Mouse (Mus musculus) spleen, adult 2 months (tissue): ENCODE data around the gene Ush2a. TPM values are rescaled to one million over a fixed set of nuclear protein-coding genes. Genes with fewer than 3 reads are reported as not detected.

ENCODE experiments used
- DNase-seq, 2 experiments: peaks; one replicate each; pipeline versions ENCODE4 v3.0.0 to v3.0.0-alpha.2; 2012 to 2021; ENCODE audit warnings: low spot score in 2 of 2, low read depth in 1 of 2
- H3K27ac ChIP-seq: fragments of 200-500 bp; 2 replicates; pipeline ENCODE4 v1.5.1; 2012; ENCODE audit warnings: low read length, inconsistent platforms; ENCODE audit not compliant: insufficient read depth
- H3K27me3 ChIP-seq: fragments of 200-500 bp; 2 replicates; pipeline ENCODE4 v1.6.1; 2012; ENCODE audit warnings: mild to moderate bottlenecking, moderate library complexity, low read length, inconsistent platforms; ENCODE audit not compliant: control insufficient read depth, insufficient read depth
- H3K36me3 ChIP-seq: fragments of 200-500 bp; 2 replicates; pipeline ENCODE4 v1.6.1; 2012; ENCODE audit warnings: mild to moderate bottlenecking, low read length, inconsistent platforms; ENCODE audit not compliant: control insufficient read depth, insufficient read depth
- H3K4me1 ChIP-seq: fragments of 200-500 bp; 2 replicates; pipeline ENCODE4 v1.6.1; 2011; ENCODE audit warnings: inconsistent platforms; ENCODE audit not compliant: control insufficient read depth, insufficient read depth, insufficient read length
- H3K4me3 ChIP-seq: fragments of 200-500 bp; 2 replicates; pipeline ENCODE4 v1.5.1; 2011; ENCODE audit warnings: mild to moderate bottlenecking, inconsistent platforms; ENCODE audit not compliant: insufficient read depth, insufficient read length; ENCODE audit errors: extremely low read depth
- CTCF ChIP-seq: fragments of 200-500 bp; IDR thresholded peaks from 2 replicates; pipeline ENCODE4 v1.5.1; 2011; ENCODE audit warnings: mild to moderate bottlenecking, inconsistent platforms; ENCODE audit not compliant: insufficient read depth, insufficient read length, insufficient replicate concordance; ENCODE audit errors: extremely low read depth
- POLR2A ChIP-seq: fragments of 200-500 bp; IDR thresholded peaks from 2 replicates; pipeline ENCODE4 v1.6.1; 2011; ENCODE audit warnings: low read depth, low read length, inconsistent platforms
- WGBS: fragments of 180-500 bp; shearing (Covaris S2); methylation state at CpG from one replicate; pipeline ENCODE4 v1.1.7; 2018; 5-methylcytosine and 5-hydroxymethylcytosine counted together
- polyA plus RNA-seq: library from polyadenylated mRNA; depleted of rRNA; stranded (reverse); fragments of >200 nt; gene quantifications from 2 replicates; pipeline ENCODE4 v1.2.3, GENCODE M21; 2012

Ush2a gene
- polyA plus RNA-seq, 1 experiment = not detected

- TF ChIP-seq POLR2A = no peak
- TF ChIP-seq CTCF = no peak
- Histone ChIP-seq H3K27me3 (no peaks in the 10 kb centered on the region), H3K27ac (no peak overlapping the region), H3K4me3 (no peak overlapping the region), H3K4me1 (no peaks in the 10 kb centered on the region), H3K36me3 (no peaks in the 10 kb centered on the region)
- WGBS = 88% methylated on average over 7 of the region's 7 CpGs
- DNase-seq = no peak
Observed at GRCm38 (mm10) chr1:188773631-188774030, 511.8 kb downstream of the Ush2a start.

- Histone ChIP-seq H3K36me3 (no peaks in the 10 kb centered on the region), H3K4me3 (no peak overlapping the region), H3K27me3 (no peaks in the 10 kb centered on the region), H3K4me1 (no peaks in the 10 kb centered on the region), H3K27ac (no peak overlapping the region)
- 84% methylated on average over 8 of the region's 8 CpGs for WGBS
- no peak for DNase-seq
- TF ChIP-seq CTCF (no peak), POLR2A (no peak)
Observed at GRCm38 (mm10) chr1:188777556-188778161, 515.8 kb downstream of the Ush2a start.

GRCm38 (mm10) chr1:188785056-188785455, 523.2 kb downstream of the Ush2a start:
- no peak for TF ChIP-seq CTCF
- no peak for TF ChIP-seq POLR2A
- no peak for DNase-seq
- H3K4me1 ChIP-seq = no peaks in the 10 kb centered on the region
- no peaks in the 10 kb centered on the region for H3K36me3 ChIP-seq
- 85% methylated on average over 10 of the region's 10 CpGs for WGBS
- no peak overlapping the region for H3K27ac ChIP-seq
- H3K4me3 ChIP-seq = no peak overlapping the region
- no peaks in the 10 kb centered on the region for H3K27me3 ChIP-seq

GRCm38 (mm10) chr1:188805069-188805468, 543.2 kb downstream of the Ush2a start:
- H3K4me1 ChIP-seq = no peaks in the 10 kb centered on the region
- no peak overlapping the region for H3K27ac ChIP-seq
- DNase-seq = no peak
- H3K36me3 ChIP-seq = no peaks in the 10 kb centered on the region
- no peaks in the 10 kb centered on the region for H3K27me3 ChIP-seq
- TF ChIP-seq CTCF (no peak), POLR2A (no peak)
- WGBS = 37% methylated on average over 2 of the region's 2 CpGs
- H3K4me3 ChIP-seq = no peak overlapping the region

GRCm38 (mm10) chr1:188805852-188806251, 544.0 kb downstream of the Ush2a start:
- DNase-seq = no peak
- WGBS = 78% methylated on average over 4 of the region's 4 CpGs

GRCm38 (mm10) chr1:188810631-188811030, 548.8 kb downstream of the Ush2a start:
- Histone ChIP-seq H3K4me1 (no peaks in the 10 kb centered on the region), H3K27me3 (no peaks in the 10 kb centered on the region), H3K4me3 (no peak overlapping the region), H3K36me3 (no peaks in the 10 kb centered on the region), H3K27ac (no peak overlapping the region)
- no peak for TF ChIP-seq POLR2A
- no peak for TF ChIP-seq CTCF
- WGBS = 79% methylated on average over 9 of the region's 9 CpGs
- no peak for DNase-seq

More at GRCm38 (mm10) chr1:188805852-188806251, 544.0 kb downstream of the Ush2a start:
- Histone ChIP-seq H3K27ac (no peak overlapping the region), H3K27me3 (no peaks in the 10 kb centered on the region), H3K36me3 (no peaks in the 10 kb centered on the region), H3K4me1 (no peaks in the 10 kb centered on the region), H3K4me3 (no peak overlapping the region)
- TF ChIP-seq POLR2A (no peak), CTCF (no peak)

GRCm38 (mm10) chr1:188815072-188815471, 553.2 kb downstream of the Ush2a start:
- Histone ChIP-seq H3K4me1 (no peaks in the 10 kb centered on the region), H3K4me3 (no peak overlapping the region), H3K36me3 (no peaks in the 10 kb centered on the region), H3K27me3 (no peaks in the 10 kb centered on the region), H3K27ac (no peak overlapping the region)
- no peak for DNase-seq
- TF ChIP-seq CTCF (no peak), POLR2A (no peak)
- WGBS = 89% methylated on average over 7 of the region's 7 CpGs

- no peak overlapping the region for H3K4me3 ChIP-seq
- 89% methylated on average over 2 of the region's 2 CpGs for WGBS
- H3K27me3 ChIP-seq = no peaks in the 10 kb centered on the region
- H3K4me1 ChIP-seq = no peaks in the 10 kb centered on the region
- no peak for DNase-seq
- no peak for TF ChIP-seq POLR2A
- TF ChIP-seq CTCF = no peak
- H3K27ac ChIP-seq = no peak overlapping the region
- H3K36me3 ChIP-seq = no peaks in the 10 kb centered on the region
Observed at GRCm38 (mm10) chr1:188824195-188824594, 562.4 kb downstream of the Ush2a start.
